Mouse (Mus musculus) kidney, postnatal 0 days (tissue): ENCODE measurements at regions not wholly inside any gene's neighbourhood (a gene's known extent, or its start where the extent isn't known, plus 50 kb on each side); places are given as distances from the start of the nearest gene placed in this dataset.

Experiments used
- ATAC-seq: fragments of 200-750 bp; cut with Nextera tagmentation; replicated peaks from 2 replicates; pipeline ENCODE4 v1.8.0; 2017; ENCODE audit warnings: low read depth, moderate number of reproducible peaks, moderate TSS enrichment, moderate library complexity; ENCODE audit not compliant: low FRiP score
- DNase-seq: peaks from one replicate; pipeline ENCODE4 v3.0.0-alpha.2; 2016; ENCODE audit warnings: low spot score
- H3K27ac ChIP-seq: fragments of 300-500 bp; sonication (generic); 2 replicates; pipeline ENCODE4 v1.5.1; 2014; ENCODE audit warnings: mild to moderate bottlenecking
- H3K27me3 ChIP-seq: fragments of 300-500 bp; sonication (generic); 2 replicates; pipeline ENCODE4 v1.6.1; 2014; ENCODE audit warnings: low read length, mixed read lengths; ENCODE audit not compliant: insufficient read depth
- H3K36me3 ChIP-seq: fragments of 300-500 bp; sonication (generic); 2 replicates; pipeline ENCODE4 v1.6.1; 2014; ENCODE audit warnings: low read length, mixed read lengths; ENCODE audit not compliant: insufficient read depth
- H3K4me1 ChIP-seq: fragments of 300-500 bp; sonication (generic); replicated peaks from 2 replicates; pipeline ENCODE4 v1.6.1; 2014; ENCODE audit warnings: antibody characterized with exemption, low read length, mixed read lengths; ENCODE audit not compliant: insufficient read depth
- H3K4me2 ChIP-seq: fragments of 300-500 bp; sonication (generic); 2 replicates; pipeline ENCODE4 v1.6.1; 2014; ENCODE audit warnings: mild to moderate bottlenecking, low read length, moderate library complexity, mixed read lengths
- H3K4me3 ChIP-seq: fragments of 300-500 bp; sonication (generic); replicated peaks from 2 replicates; pipeline ENCODE4 v1.5.1; 2014; ENCODE audit warnings: low read depth, low read length
- H3K9ac ChIP-seq: fragments of 300-500 bp; sonication (generic); 2 replicates; pipeline ENCODE4 v1.6.1; 2014; ENCODE audit warnings: low read depth, low read length
- H3K9me3 ChIP-seq: fragments of 300-500 bp; sonication (generic); replicated peaks from 2 replicates; pipeline ENCODE4 v1.6.1; 2016; ENCODE audit warnings: low read length, inconsistent platforms, mixed read lengths
- CTCF ChIP-seq: IDR thresholded peaks from 2 replicates; pipeline ENCODE4 v1.5.1; 2016; ENCODE audit warnings: antibody characterized with exemption, low read depth, mild to moderate bottlenecking, moderate library complexity
- WGBS: fragments of 180-500 bp; shearing (Covaris S2); extraction: QIAGEN DNeasy Blood & Tissue Kit; methylation state at CpG from one replicate; pipeline ENCODE4 v1.1.7; 2014; 5-methylcytosine and 5-hydroxymethylcytosine counted together

DNA sequence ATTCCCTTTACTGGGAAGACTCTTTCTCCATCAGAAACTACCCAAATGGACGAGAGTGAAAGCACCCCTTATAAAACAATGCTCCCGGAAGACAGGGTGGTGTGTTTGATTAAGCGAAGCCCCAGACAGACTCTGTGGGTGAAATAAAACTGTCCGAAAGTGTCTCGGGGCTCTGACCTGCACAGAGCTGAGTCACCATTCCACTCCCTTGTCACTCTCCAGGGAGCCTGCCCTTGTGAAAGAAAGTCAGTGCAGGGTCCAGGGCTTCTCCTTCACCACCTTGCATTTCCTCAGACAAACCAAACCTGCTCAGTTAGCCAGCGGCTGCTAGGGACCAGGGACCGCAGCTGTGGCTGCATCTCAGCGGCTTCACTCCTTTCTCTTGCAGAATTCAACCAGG lies 222.3 kb upstream of the Irx3 start:
- no peaks in the 10 kb centered on the region for H3K4me1 ChIP-seq
- no peaks in the 10 kb centered on the region for H3K9me3 ChIP-seq
- peaks cover 8% of the 10 kb centered on the region; the same call in 1 of the 2 replicates for H3K27me3 ChIP-seq
- no peak overlapping the region for H3K27ac ChIP-seq
- H3K4me3 ChIP-seq = no peak overlapping the region
- DNase-seq (no peak), ATAC-seq (no peak)
- H3K36me3 ChIP-seq = no peaks in the 10 kb centered on the region
- no peak overlapping the region for H3K9ac ChIP-seq
- no peak overlapping the region for H3K4me2 ChIP-seq
- 17% methylated on average over 8 of the region's 8 CpGs for WGBS
- TF ChIP-seq CTCF = no peak

DNA sequence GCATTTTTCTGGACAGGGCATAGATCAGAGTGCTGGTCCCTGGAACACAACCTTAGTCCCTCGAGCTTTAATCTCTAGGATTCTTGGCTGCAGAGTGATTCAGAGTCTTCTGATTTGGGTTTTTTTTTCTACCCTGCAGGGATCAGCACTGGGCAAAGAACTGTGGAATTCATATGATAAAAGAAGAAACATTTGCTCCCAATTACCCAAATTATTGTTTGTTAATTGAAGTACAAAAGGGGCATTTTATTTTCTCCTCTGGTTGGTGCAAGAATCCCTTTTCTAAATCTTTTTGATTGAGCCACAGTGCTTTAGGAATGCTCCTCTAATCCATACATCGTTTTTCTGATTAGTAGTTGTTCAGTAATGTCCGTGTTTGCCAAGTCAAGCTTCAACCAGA lies 219.7 kb upstream of the Irx3 start:
- Histone ChIP-seq H3K4me3 (no peak overlapping the region), H3K36me3 (no peaks in the 10 kb centered on the region), H3K9ac (no peak overlapping the region), H3K27me3 (peaks cover 4% of the 10 kb centered on the region; the same call in 1 of the 2 replicates), H3K9me3 (no peaks in the 10 kb centered on the region), H3K27ac (no peak overlapping the region), H3K4me1 (no peaks in the 10 kb centered on the region), H3K4me2 (no peak overlapping the region)
- no peak for ATAC-seq
- no peak for DNase-seq
- no peak for TF ChIP-seq CTCF
- 81% methylated on average over 3 of the region's 3 CpGs for WGBS

DNA sequence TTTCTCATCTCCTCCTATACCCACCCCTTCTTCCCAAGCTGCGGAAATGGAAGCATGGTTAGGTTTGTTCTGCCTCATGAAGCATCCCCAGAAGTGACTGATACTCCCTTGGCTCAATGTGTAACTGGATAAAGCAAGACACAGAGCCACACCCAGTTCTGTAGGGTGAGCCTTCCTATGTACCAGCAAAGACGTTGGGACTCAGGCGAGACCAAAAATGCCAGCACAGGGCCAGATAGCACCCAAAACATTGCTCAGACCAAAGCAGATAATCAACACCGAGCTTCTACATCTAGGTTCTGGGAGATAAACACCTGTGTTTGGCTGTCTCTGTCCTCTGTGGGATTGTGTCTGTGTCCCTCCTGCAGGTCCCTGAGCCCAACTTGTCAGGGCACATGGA lies 212.8 kb upstream of the Irx3 start:
- TF ChIP-seq CTCF = no peak
- Histone ChIP-seq H3K4me2 (no peak overlapping the region), H3K9me3 (no peaks in the 10 kb centered on the region), H3K27me3 (no peaks in the 10 kb centered on the region), H3K27ac (no peak overlapping the region), H3K4me1 (no peaks in the 10 kb centered on the region), H3K36me3 (no peaks in the 10 kb centered on the region), H3K4me3 (no peak overlapping the region), H3K9ac (no peak overlapping the region)
- no peak for ATAC-seq
- WGBS = 70% methylated on average over 4 of the region's 4 CpGs
- no peak for DNase-seq

DNA sequence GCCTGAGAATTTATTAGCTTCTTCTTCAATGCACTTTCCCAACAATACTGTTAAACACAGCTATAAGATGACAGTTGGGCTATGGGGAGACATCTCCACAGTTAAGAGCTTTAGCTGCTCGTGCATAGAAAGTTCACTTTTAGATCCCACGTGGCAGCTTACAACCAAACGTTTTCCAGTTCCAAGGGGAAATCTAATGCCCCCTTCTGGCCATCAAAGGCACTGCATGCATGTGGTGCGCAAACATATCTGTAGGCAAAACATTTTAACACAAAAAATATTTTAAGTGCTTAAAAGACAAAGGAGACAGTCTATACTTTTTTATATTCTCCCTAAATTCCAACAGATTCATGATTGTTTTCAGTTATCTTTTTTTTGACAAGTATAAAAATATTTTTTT lies 211.3 kb upstream of the Irx3 start:
- 50% methylated on average over 4 of the region's 4 CpGs for WGBS

DNA sequence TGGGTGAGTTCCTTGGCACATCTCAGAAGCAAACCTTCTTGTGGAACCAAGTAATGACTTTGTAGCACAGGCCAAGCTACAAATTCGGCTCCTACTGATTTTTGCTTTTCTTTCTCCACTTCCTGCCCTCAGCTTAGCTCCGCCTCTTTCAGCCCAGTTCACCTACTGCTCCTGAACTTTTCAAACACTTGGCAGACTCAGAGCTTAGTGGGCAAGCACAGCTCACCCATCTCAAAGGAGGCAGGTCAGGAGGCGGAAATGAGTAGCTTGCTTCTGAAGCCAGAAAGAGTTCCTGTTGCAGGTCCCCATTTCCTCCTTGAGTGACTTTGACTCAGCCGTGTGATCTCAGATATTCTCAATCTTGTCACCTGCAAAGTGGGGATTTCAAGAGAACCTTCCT lies 208.5 kb upstream of the Irx3 start:
- Histone ChIP-seq H3K27ac (no peak overlapping the region), H3K9me3 (no peaks in the 10 kb centered on the region), H3K27me3 (no peaks in the 10 kb centered on the region; the same call in 1 of the 2 replicates), H3K4me3 (no peak overlapping the region), H3K9ac (no peak overlapping the region), H3K4me2 (no peak overlapping the region), H3K4me1 (no peaks in the 10 kb centered on the region), H3K36me3 (no peaks in the 10 kb centered on the region)
- ATAC-seq (no peak), DNase-seq (no peak)
- TF ChIP-seq CTCF = no peak
- WGBS = 76% methylated on average over 4 of the region's 4 CpGs

More for the DNA sequence above, 211.3 kb upstream of the Irx3 start:
- H3K27ac ChIP-seq = no peak overlapping the region
- H3K9ac ChIP-seq = no peak overlapping the region
- no peak overlapping the region for H3K4me3 ChIP-seq
- DNase-seq (no peak), ATAC-seq (no peak)
- H3K9me3 ChIP-seq = no peaks in the 10 kb centered on the region
- no peak overlapping the region for H3K4me2 ChIP-seq
- H3K36me3 ChIP-seq = no peaks in the 10 kb centered on the region
- no peaks in the 10 kb centered on the region for H3K4me1 ChIP-seq
- H3K27me3 ChIP-seq = no peaks in the 10 kb centered on the region
- peak; percentile 64; the same call in 1 of the 2 replicates for TF ChIP-seq CTCF

DNA sequence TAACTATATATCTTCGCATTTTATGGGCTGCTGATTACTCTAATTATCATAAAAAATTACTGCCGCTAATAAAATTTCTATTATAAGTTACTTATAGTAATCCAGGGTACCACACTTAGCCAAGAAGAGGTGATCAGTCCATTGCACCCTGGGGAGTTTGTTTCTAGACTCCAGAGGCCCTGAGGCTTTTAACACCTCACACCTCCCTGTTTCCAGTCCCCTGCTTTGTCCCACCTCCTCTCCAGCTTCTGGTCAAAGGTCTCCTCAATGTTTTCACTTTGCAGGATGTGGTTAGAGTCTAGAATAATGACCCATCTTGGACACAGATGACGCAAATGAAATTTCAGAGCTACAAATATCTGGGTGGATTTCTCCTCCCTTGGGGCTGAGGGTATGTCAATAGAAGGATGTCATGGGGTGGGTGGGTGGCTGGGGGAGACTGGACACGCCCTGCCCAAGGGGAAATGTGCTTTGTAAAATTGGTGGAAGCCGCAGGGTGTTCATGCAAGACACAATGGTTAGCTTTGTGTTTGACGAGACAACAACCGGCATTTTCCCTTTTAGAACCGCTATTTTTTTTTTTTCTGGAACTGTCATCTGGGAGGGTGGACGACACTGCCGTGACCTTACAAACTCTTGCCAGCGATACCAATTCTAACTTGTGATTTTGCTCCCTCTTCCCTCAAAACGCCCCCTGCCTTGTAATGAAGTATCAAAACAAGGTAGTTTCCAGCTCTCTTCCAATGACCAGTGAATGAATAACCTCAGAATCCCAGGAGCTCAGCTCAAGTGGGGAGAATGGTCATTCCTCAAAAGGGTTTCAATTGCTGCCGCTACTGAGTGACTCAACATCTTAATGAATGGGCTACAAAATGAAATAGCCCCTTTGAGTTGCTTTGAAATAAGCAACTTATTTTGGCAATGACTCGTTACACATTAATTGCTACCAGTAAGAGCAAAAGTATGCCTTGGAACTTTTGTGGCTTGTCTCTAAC lies 207.0 kb upstream of the Irx3 start:
- TF ChIP-seq CTCF = peak; percentile 19; the same call in 1 of the 2 replicates
- no peak for ATAC-seq
- no peaks in the 10 kb centered on the region; the same call in 1 of the 2 replicates for H3K27me3 ChIP-seq
- peak; percentile 59 for DNase-seq
- peak overlapping the region; percentile 27; the same call in 1 of the 2 replicates for H3K27ac ChIP-seq
- 28% methylated on average over 14 of the region's 14 CpGs for WGBS
- H3K9me3 ChIP-seq = no peaks in the 10 kb centered on the region
- no peaks in the 10 kb centered on the region for H3K36me3 ChIP-seq
- H3K9ac ChIP-seq = no peak overlapping the region
- H3K4me2 ChIP-seq = no peak overlapping the region
- H3K4me1 ChIP-seq = no peaks in the 10 kb centered on the region
- no peak overlapping the region for H3K4me3 ChIP-seq
